Mouse (Mus musculus) mammary gland, adult 2 months (tissue): ENCODE results near the gene Klre1. TPM values are rescaled to one million over a fixed set of nuclear protein-coding genes. Genes with fewer than 3 reads are reported as not detected.

ENCODE experiments used
- polyA plus RNA-seq: library from polyadenylated mRNA; depleted of rRNA; stranded (reverse); fragments of >200 nt; gene quantifications from 2 replicates; pipeline ENCODE4 v1.2.3, GENCODE M21; 2012; ENCODE audit warnings: low replicate concordance; rRNA removed

Klre1 gene
- 0.37 and 0.92 TPM in 2 replicates for polyA plus RNA-seq

GRCm38 (mm10) chr6:129577605-129578004 is at the start of gene Klre1:
Klre1 (plus strand) TSS chr6:129577905.

DNA sequence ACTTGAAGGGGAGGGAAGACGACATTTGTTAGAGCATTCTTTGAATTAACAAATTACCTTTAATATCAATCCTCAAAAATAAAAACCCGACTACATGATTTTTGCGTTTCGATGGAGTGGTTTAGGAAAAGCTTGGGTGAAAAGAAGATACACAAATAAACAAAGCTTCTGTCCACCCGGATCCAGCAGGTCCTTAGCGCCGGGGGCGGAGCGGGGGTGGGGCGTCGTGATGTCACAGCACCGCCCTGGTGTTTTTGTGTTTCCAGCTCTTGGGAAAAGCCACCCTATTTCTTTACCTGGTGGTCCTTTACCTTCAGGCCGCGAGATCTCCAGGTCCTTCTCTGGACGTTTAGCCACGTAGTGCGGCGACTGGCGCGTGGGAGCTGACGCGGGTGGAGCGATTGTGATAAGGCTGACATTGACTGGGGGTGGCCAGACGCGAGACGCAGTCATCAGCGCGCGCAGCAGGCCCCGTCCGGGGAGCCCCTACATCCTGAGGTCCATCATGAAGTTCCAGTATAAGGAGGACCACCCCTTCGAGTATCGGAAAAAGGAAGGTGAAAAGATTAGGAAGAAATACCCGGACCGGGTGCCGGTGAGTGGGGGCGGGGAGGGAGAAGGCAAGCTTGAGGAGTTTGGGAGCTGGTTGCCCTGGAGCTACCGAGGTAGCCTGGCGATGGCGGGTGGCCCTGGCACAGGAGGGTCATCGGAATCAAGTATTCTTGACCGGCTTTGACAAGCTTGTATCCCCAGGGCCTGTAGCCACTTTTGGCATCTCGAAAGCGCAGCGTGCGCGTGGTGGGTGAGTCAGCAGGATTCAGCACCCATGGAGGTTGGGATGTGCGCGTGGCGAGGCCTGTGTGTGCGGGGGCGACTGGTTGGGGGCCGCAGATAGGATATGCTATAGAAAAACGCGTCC is 44.5 kb upstream of the Klre1 start, which contains the start of gene Gabarapl1:
Gene Gabarapl1 (plus strand): TSS at position 219 of the 919 bp plus-strand sequence.

GRCm38 (mm10) chr6:129591508-129591907 is 13.8 kb downstream of the Klre1 start, which contains the start of gene Klrd1:
Klrd1 (plus strand) TSS chr6:129591782.

DNA sequence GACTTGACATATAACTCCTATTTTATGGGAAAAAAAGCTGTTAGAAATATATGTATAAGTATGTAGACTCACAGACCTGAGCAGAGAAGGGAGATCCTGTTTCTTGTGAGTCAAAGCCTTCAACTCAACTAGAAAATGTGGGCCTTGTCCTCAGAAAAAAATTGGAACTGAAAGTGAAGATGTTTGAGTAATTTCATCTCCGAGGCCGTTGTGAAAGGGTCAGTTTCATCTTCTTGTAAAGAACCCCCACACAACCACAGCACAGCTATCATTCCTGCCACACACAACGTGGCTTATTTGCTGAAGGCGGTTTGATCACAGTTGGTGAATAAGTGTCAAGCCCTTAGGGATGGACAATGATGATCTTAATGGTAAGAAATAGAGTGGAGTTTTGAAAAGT is 46.0 kb downstream of the Klre1 start, which contains the start of gene Klrk1:
Gene Klrk1 (minus strand): TSS at position 130 of the 400 bp plus-strand sequence.

Other genes starting within 250 kb of the Klre1 start
- 0.11 TPM in 1 of 2 replicates, not detected in the other for gene 4922502D21Rik, start 246.1 kb upstream of the Klre1 start, polyA plus RNA-seq
- 2.3 and 6.0 TPM in 2 replicates for gene Clec12a, start 235.2 kb upstream of the Klre1 start, polyA plus RNA-seq
- gene Clec12b, start 192.0 kb upstream of the Klre1 start, polyA plus RNA-seq: 0.24 TPM in 1 of 2 replicates, not detected in the other
- gene Clec1b, start 180.6 kb upstream of the Klre1 start, polyA plus RNA-seq: 0.17 and 0.33 TPM in 2 replicates
- gene Clec9a, start 169.0 kb upstream of the Klre1 start, polyA plus RNA-seq: 2.1 and 3.8 TPM in 2 replicates
- gene Clec1a, start 125.9 kb upstream of the Klre1 start, polyA plus RNA-seq: 1.9 and 3.4 TPM in 2 replicates
- gene Olr1, start 70.7 kb upstream of the Klre1 start, polyA plus RNA-seq: 0.05 and 0.17 TPM in 2 replicates
- not detected in 2 replicates for gene Tmem52b, start 65.3 kb upstream of the Klre1 start, polyA plus RNA-seq
- 58.2 and 73.7 TPM in 2 replicates for gene Gabarapl1, start 44.7 kb upstream of the Klre1 start, polyA plus RNA-seq
- 0.81 and 2.4 TPM in 2 replicates for gene Klrd1, start 13.9 kb downstream of the Klre1 start, polyA plus RNA-seq
- gene Klrk1, start 46.0 kb downstream of the Klre1 start, polyA plus RNA-seq: 0.36 and 1.9 TPM in 2 replicates
- 0.30 and 0.95 TPM in 2 replicates for gene Klrc3, start 65.4 kb downstream of the Klre1 start, polyA plus RNA-seq
- gene Klrc2, start 82.8 kb downstream of the Klre1 start, polyA plus RNA-seq: 0.23 and 0.46 TPM in 2 replicates
- 0.70 and 1.2 TPM in 2 replicates for gene Klrc1, start 101.1 kb downstream of the Klre1 start, polyA plus RNA-seq
- 0.20 TPM in 1 of 2 replicates, not detected in the other for gene Klri1, start 139.2 kb downstream of the Klre1 start, polyA plus RNA-seq
- 0.13 TPM in 1 of 2 replicates, not detected in the other for gene Klri2, start 162.6 kb downstream of the Klre1 start, polyA plus RNA-seq
- gene Gm156, start 206.4 kb downstream of the Klre1 start, polyA plus RNA-seq: not detected in 2 replicates